Mouse (Mus musculus) hindbrain, postnatal 0 days (tissue): ENCODE measurements around the gene Igfbp7. TPM values are rescaled to one million over a fixed set of nuclear protein-coding genes. Genes with fewer than 3 reads are reported as not detected.

ENCODE experiments used
- ATAC-seq: fragments of 200-750 bp; cut with Nextera tagmentation; 2 replicates; pipeline ENCODE4 v1.8.0; 2017; ENCODE audit warnings: mild to moderate bottlenecking, moderate TSS enrichment, moderate library complexity
- DNase-seq: peaks from one replicate; pipeline ENCODE4 v3.0.0-alpha.2; 2015; ENCODE audit warnings: low spot score
- H3K27ac ChIP-seq: fragments of 300-500 bp; sonication (generic); 2 replicates; pipeline ENCODE4 v1.5.1; 2014; ENCODE audit warnings: mild to moderate bottlenecking
- H3K27me3 ChIP-seq: fragments of 300-500 bp; sonication (generic); 2 replicates; pipeline ENCODE4 v1.6.1; 2014; ENCODE audit warnings: low read length, mixed read lengths; ENCODE audit not compliant: insufficient read depth
- H3K36me3 ChIP-seq: fragments of 300-500 bp; sonication (generic); 2 replicates; pipeline ENCODE4 v1.6.1; 2014; ENCODE audit warnings: low read length, mixed read lengths; ENCODE audit not compliant: insufficient read depth
- H3K4me1 ChIP-seq: fragments of 300-500 bp; sonication (generic); 2 replicates; pipeline ENCODE4 v1.6.1; 2014; ENCODE audit warnings: antibody characterized with exemption, low read length, mixed read lengths; ENCODE audit not compliant: insufficient read depth
- H3K4me2 ChIP-seq: fragments of 300-500 bp; sonication (generic); 2 replicates; pipeline ENCODE4 v1.6.1; 2014; ENCODE audit warnings: low read depth, mild to moderate bottlenecking, low read length, moderate library complexity, mixed read lengths
- H3K4me3 ChIP-seq: fragments of 300-500 bp; sonication (generic); 2 replicates; pipeline ENCODE4 v1.5.1; 2014; ENCODE audit warnings: low read length
- H3K9ac ChIP-seq: fragments of 300-500 bp; sonication (generic); replicated peaks from 2 replicates; pipeline ENCODE4 v1.6.1; 2014; ENCODE audit warnings: mild to moderate bottlenecking, low read length, moderate library complexity, mixed read lengths
- H3K9me3 ChIP-seq: fragments of 300-500 bp; sonication (generic); 2 replicates; pipeline ENCODE4 v1.6.1; 2016; ENCODE audit warnings: low read length, mixed read lengths
- CTCF ChIP-seq: IDR thresholded peaks from 2 replicates; pipeline ENCODE4 v1.5.1; 2016; ENCODE audit warnings: antibody characterized with exemption, control low read depth, low read depth
- WGBS: fragments of 180-500 bp; shearing (Covaris S2); extraction: QIAGEN DNeasy Blood & Tissue Kit; methylation state at CpG from one replicate; pipeline ENCODE4 v1.1.7; 2014; 5-methylcytosine and 5-hydroxymethylcytosine counted together
- polyA plus RNA-seq: library from polyadenylated mRNA; unstranded; fragments of >200 nt; fragmentation: Nextera tagmentation; extraction: Ambion mirVana; gene quantifications from 2 replicates; pipeline ENCODE4 v1.2.1, GENCODE M21; 2015
- total RNA-seq: library from RNA; depleted of rRNA; stranded (reverse); fragments of >200 nt; gene quantifications from 2 replicates; pipeline ENCODE4 v1.2.3, GENCODE M21; 2014

The Igfbp7 gene
- total and polyA plus RNA-seq, 2 experiments from 2014 or later = 45.7 to 99.3 TPM

- Histone ChIP-seq H3K9ac (no peak overlapping the region), H3K4me1 (no peaks in the 10 kb centered on the region), H3K27me3 (no peaks in the 10 kb centered on the region), H3K36me3 (no peaks in the 10 kb centered on the region), H3K4me3 (no peak overlapping the region), H3K27ac (no peak overlapping the region), H3K9me3 (no peaks in the 10 kb centered on the region), H3K4me2 (no peak overlapping the region)
- 78% methylated on average over 10 of the region's 10 CpGs for WGBS
- ATAC-seq (no peak), DNase-seq (no peak)
- no peak for TF ChIP-seq CTCF
These were observed 21.0 kb downstream of the Igfbp7 start for GRCm38 (mm10) chr5:77386596-77387413.

GRCm38 (mm10) chr5:77385900-77386595 is 21.8 kb downstream of the Igfbp7 start:
- Histone ChIP-seq H3K27me3 (no peaks in the 10 kb centered on the region), H3K9ac (no peak overlapping the region), H3K4me2 (no peak overlapping the region), H3K36me3 (no peaks in the 10 kb centered on the region), H3K4me3 (no peak overlapping the region), H3K4me1 (no peaks in the 10 kb centered on the region), H3K27ac (no peak overlapping the region), H3K9me3 (no peaks in the 10 kb centered on the region)
- ATAC-seq (no peak), DNase-seq (no peak)
- no peak for TF ChIP-seq CTCF
- WGBS = 76% methylated on average over 6 of the region's 6 CpGs

GRCm38 (mm10) chr5:77385221-77385620 is 22.6 kb downstream of the Igfbp7 start:
- ATAC-seq (no peak), DNase-seq (no peak)
- Histone ChIP-seq H3K27ac (no peak overlapping the region), H3K36me3 (no peaks in the 10 kb centered on the region), H3K4me3 (no peak overlapping the region), H3K9ac (no peak overlapping the region), H3K4me1 (no peaks in the 10 kb centered on the region), H3K27me3 (no peaks in the 10 kb centered on the region), H3K4me2 (no peak overlapping the region), H3K9me3 (no peaks in the 10 kb centered on the region)
- no peak for TF ChIP-seq CTCF
- 77% methylated on average over 5 of the region's 5 CpGs for WGBS

GRCm38 (mm10) chr5:77384724-77385123 is 23.1 kb downstream of the Igfbp7 start:
- Histone ChIP-seq H3K9ac (no peak overlapping the region), H3K9me3 (no peaks in the 10 kb centered on the region), H3K4me3 (no peak overlapping the region), H3K4me1 (no peaks in the 10 kb centered on the region), H3K27me3 (no peaks in the 10 kb centered on the region), H3K27ac (no peak overlapping the region), H3K36me3 (no peaks in the 10 kb centered on the region), H3K4me2 (no peak overlapping the region)
- DNase-seq = no peak
- ATAC-seq = no peak
- no peak for TF ChIP-seq CTCF
- 65% methylated on average over 9 of the region's 9 CpGs for WGBS

GRCm38 (mm10) chr5:77383799-77384554 is 23.9 kb downstream of the Igfbp7 start:
- DNase-seq (no peak), ATAC-seq (no peak)
- no peaks in the 10 kb centered on the region for H3K27me3 ChIP-seq
- H3K27ac ChIP-seq = no peak overlapping the region
- H3K4me3 ChIP-seq = no peak overlapping the region
- H3K4me1 ChIP-seq = no peaks in the 10 kb centered on the region
- no peak overlapping the region for H3K4me2 ChIP-seq
- no peaks in the 10 kb centered on the region for H3K36me3 ChIP-seq
- no peak overlapping the region for H3K9ac ChIP-seq
- H3K9me3 ChIP-seq = no peaks in the 10 kb centered on the region
- 87% methylated on average over 5 of the region's 5 CpGs for WGBS
- no peak for TF ChIP-seq CTCF

GRCm38 (mm10) chr5:77381686-77382085 is 26.2 kb downstream of the Igfbp7 start:
- WGBS = 83% methylated on average over 5 of the region's 5 CpGs

More at GRCm38 (mm10) chr5:77381686-77382085, 26.2 kb downstream of the Igfbp7 start:
- H3K4me2 ChIP-seq = no peak overlapping the region
- no peak overlapping the region for H3K4me3 ChIP-seq
- no peaks in the 10 kb centered on the region for H3K27me3 ChIP-seq
- no peak overlapping the region for H3K27ac ChIP-seq
- ATAC-seq (no peak), DNase-seq (no peak)
- no peak for TF ChIP-seq CTCF
- H3K36me3 ChIP-seq = no peaks in the 10 kb centered on the region
- H3K4me1 ChIP-seq = no peaks in the 10 kb centered on the region
- no peaks in the 10 kb centered on the region for H3K9me3 ChIP-seq
- no peak overlapping the region for H3K9ac ChIP-seq
